Mouse (Mus musculus): ENCODE results near the gene Trim17. TPM values are rescaled to one million over a fixed set of nuclear protein-coding genes. Genes with fewer than 3 reads are reported as not detected.
"Not testable (repeated sequence)": the region's sequence is repeated elsewhere in the genome, so short reads cannot be mapped to it uniquely, and the experiment has no call there.

Gene Trim17
- total RNA-seq, 2 experiments from 2014 or later, result 0.10 to 0.19 TPM

- intact Hi-C loops (cut with DNase I), result no loop called here
- DNase-seq, result no peak
These were observed 7.2 kb upstream of the Trim17 start for GRCm38 (mm10) chr11:58947306-58947705.

GRCm38 (mm10) chr11:58947798-58948528, 6.5 kb upstream of the Trim17 start:
- no peak for DNase-seq
- intact Hi-C loops (cut with DNase I), result no loop called here

- DNase-seq, result peak in 1 of 2 experiments; percentile 35
- intact Hi-C loops (cut with DNase I), result no loop called here
These were observed 5.7 kb upstream of the Trim17 start, which contains the start of gene Hist3h2ba for GRCm38 (mm10) chr11:58948542-58949479. Gene Hist3h2ba (plus strand): TSS chr11:58948920.

- DNase-seq, result no peak
- intact Hi-C loops (cut with DNase I), result loop anchor here (10.0 kb wide), 1 partner anchor 275 kb away; the partner anchor contains the start of gene Arf1
These were observed 4.7 kb upstream of the Trim17 start for GRCm38 (mm10) chr11:58949480-58950431.

GRCm38 (mm10) chr11:58951210-58951609, 3.3 kb upstream of the Trim17 start:
- DNase-seq, result no peak
- intact Hi-C loops (cut with DNase I), result loop anchor here (10.0 kb wide), 1 partner anchor 274 kb away; the partner anchor contains the start of gene Arf1

GRCm38 (mm10) chr11:58953351-58954169, 925 bp upstream of the Trim17 start:
- intact Hi-C loops (cut with DNase I), result loop anchor here (10.0 kb wide), 1 partner anchor 271 kb away; the partner anchor contains the start of gene Arf1
- peak in 1 of 2 experiments; percentile 29 for DNase-seq

GRCm38 (mm10) chr11:58954170-58954419, 390 bp upstream of the Trim17 start:
- not testable (repeated sequence) for DNase-seq
- intact Hi-C loops (cut with DNase I), result loop anchor here (10.0 kb wide), 1 partner anchor 271 kb away; the partner anchor contains the start of gene Arf1

GRCm38 (mm10) chr11:58955143-58955867, 820 bp downstream of the Trim17 start:
- intact Hi-C loops (cut with DNase I), result loop anchor here (5.0 to 10.0 kb wide), 2 partner anchors 227 to 269 kb away; partner anchors contain the start of genes Arf1 and Gjc2

GRCm38 (mm10) chr11:58955868-58956257, 1.4 kb downstream of the Trim17 start:
- DNase-seq, result no peak
- intact Hi-C loops (cut with DNase I), result loop anchor here (5.0 to 10.0 kb wide), 2 partner anchors 226 to 269 kb away; partner anchors contain the start of genes Arf1 and Gjc2

More at GRCm38 (mm10) chr11:58955143-58955867, 820 bp downstream of the Trim17 start:
- DNase-seq, result no peak

- no peak for DNase-seq
- intact Hi-C loops (cut with DNase I), result loop anchor here (5.0 to 10.0 kb wide), 2 partner anchors 225 to 267 kb away; partner anchors contain the start of genes Arf1 and Gjc2
These were observed 2.9 kb downstream of the Trim17 start for GRCm38 (mm10) chr11:58957226-58957914.

GRCm38 (mm10) chr11:58958536-58958935, 4.1 kb downstream of the Trim17 start:
- intact Hi-C loops (cut with DNase I), result loop anchor here (5.0 to 10.0 kb wide), 2 partner anchors 224 to 266 kb away; partner anchors contain the start of genes Arf1 and Gjc2

GRCm38 (mm10) chr11:58959186-58959825, 4.8 kb downstream of the Trim17 start:
- intact Hi-C loops (cut with DNase I), result loop anchor here (5.0 to 10.0 kb wide), 2 partner anchors 223 to 265 kb away; partner anchors contain the start of genes Arf1 and Gjc2
- no peak for DNase-seq

More at GRCm38 (mm10) chr11:58958536-58958935, 4.1 kb downstream of the Trim17 start:
- no peak for DNase-seq

- DNase-seq, result peak; percentile 71 to 76
- intact Hi-C loops (cut with DNase I), result loop anchor here (5.0 to 10.0 kb wide), 2 partner anchors 222 to 265 kb away; partner anchors contain the start of genes Arf1 and Gjc2
These were observed 5.5 kb downstream of the Trim17 start for GRCm38 (mm10) chr11:58959921-58960465.

GRCm38 (mm10) chr11:58961364-58962177, 7.1 kb downstream of the Trim17 start:
- DNase-seq, result no peak

GRCm38 (mm10) chr11:58963543-58963942, 9.1 kb downstream of the Trim17 start:
- intact Hi-C loops (cut with DNase I), result no loop called here
- DNase-seq, result peak in 1 of 2 experiments; percentile 39

More at GRCm38 (mm10) chr11:58961364-58962177, 7.1 kb downstream of the Trim17 start:
- intact Hi-C loops (cut with DNase I), result no loop called here

All from heart, postnatal 14 days (tissue).